Mouse (Mus musculus) brown adipose tissue, adult 24 weeks (tissue): ENCODE measurements around the gene Soga1. TPM values are rescaled to one million over a fixed set of nuclear protein-coding genes. Genes with fewer than 3 reads are reported as not detected.

ENCODE experiments used
- H3K27ac ChIP-seq: fragments of 200-500 bp; replicated peaks from 2 replicates; pipeline ENCODE4 v1.5.1; 2012; ENCODE audit warnings: low read depth, mild to moderate bottlenecking, low read length
- H3K4me1 ChIP-seq: fragments of 200-500 bp; 2 replicates; pipeline ENCODE4 v1.6.1; 2012; ENCODE audit warnings: low read length, mixed read lengths; ENCODE audit not compliant: control insufficient read depth, insufficient read depth, insufficient read length
- H3K4me3 ChIP-seq: fragments of 200-500 bp; 2 replicates; pipeline ENCODE4 v1.5.1; 2012; ENCODE audit warnings: low read depth, mild to moderate bottlenecking, low read length, moderate library complexity; ENCODE audit not compliant: insufficient read depth
- polyA plus RNA-seq: library from polyadenylated mRNA; stranded (reverse); fragments of >200 nt; gene quantifications from 2 replicates; pipeline ENCODE4 v1.2.4, GENCODE M21; 2012; ENCODE audit not compliant: missing spikeins, insufficient read depth, insufficient read length

Soga1 gene
- polyA plus RNA-seq, 1 experiment = 6.0 TPM

- Histone ChIP-seq H3K4me1 (0 out of 2 replicates have a peak, but pooled peaks cover 3% of the 10 kb centered on the region), H3K27ac (no peak overlapping the region), H3K4me3 (no peak overlapping the region)
Observed at GRCm38 (mm10) chr2:157012341-157012740, 66.7 kb downstream of the Soga1 start.

GRCm38 (mm10) chr2:157010634-157011310 lies 68.3 kb downstream of the Soga1 start:
- Histone ChIP-seq H3K27ac (no peak overlapping the region), H3K4me3 (no peak overlapping the region), H3K4me1 (0 out of 2 replicates have a peak, but pooled peaks cover 4% of the 10 kb centered on the region)

- Histone ChIP-seq H3K4me1 (0 out of 2 replicates have a peak, but pooled peaks cover 4% of the 10 kb centered on the region), H3K4me3 (no peak overlapping the region), H3K27ac (no peak overlapping the region)
Observed at GRCm38 (mm10) chr2:157010121-157010520, 68.9 kb downstream of the Soga1 start.

- H3K4me3 ChIP-seq = no peak overlapping the region
- 0 out of 2 replicates have a peak, but pooled peaks cover 4% of the 10 kb centered on the region for H3K4me1 ChIP-seq
- no peak overlapping the region for H3K27ac ChIP-seq
Observed at GRCm38 (mm10) chr2:157008509-157008908, 70.5 kb downstream of the Soga1 start.

- H3K4me1 ChIP-seq = 0 out of 2 replicates have a peak, but pooled peaks cover 4% of the 10 kb centered on the region
- 0 out of 2 replicates have a peak overlapping the region, but pooled peaks have one; percentile 17 for H3K27ac ChIP-seq
- H3K4me3 ChIP-seq = peak overlapping the region; percentile 67
Observed at GRCm38 (mm10) chr2:157007234-157007596, 71.8 kb downstream of the Soga1 start.

GRCm38 (mm10) chr2:157006511-157007233 lies 72.4 kb downstream of the Soga1 start, which contains the start of gene Dsn1:
Gene Dsn1, minus strand, starts transcription at chr2:157007154.
- Histone ChIP-seq H3K4me3 (peak within 1 kb of the TSS; percentile 67), H3K4me1 (0 out of 2 replicates have a peak, but pooled peaks cover 4% of the 10 kb centered on the region), H3K27ac (0 out of 2 replicates have a peak within 1 kb of the TSS, but pooled peaks have one; percentile 17)

GRCm38 (mm10) chr2:157002321-157002720 lies 76.7 kb downstream of the Soga1 start:
- Histone ChIP-seq H3K4me1 (0 out of 2 replicates have a peak, but pooled peaks cover 1% of the 10 kb centered on the region), H3K4me3 (no peak overlapping the region), H3K27ac (no peak overlapping the region)

- H3K4me1 ChIP-seq = no peaks in the 10 kb centered on the region
- no peak overlapping the region for H3K27ac ChIP-seq
- no peak overlapping the region for H3K4me3 ChIP-seq
Observed at GRCm38 (mm10) chr2:156998263-156998662, 80.8 kb downstream of the Soga1 start.

- Histone ChIP-seq H3K27ac (no peak overlapping the region), H3K4me1 (no peaks in the 10 kb centered on the region), H3K4me3 (no peak overlapping the region)
Observed at GRCm38 (mm10) chr2:156996576-156996975, 82.5 kb downstream of the Soga1 start.

GRCm38 (mm10) chr2:156991470-156992319 lies 87.4 kb downstream of the Soga1 start, which contains the start of gene Ndrg3:
Gene Ndrg3, minus strand, starts transcription at chr2:156992056.
- Histone ChIP-seq H3K27ac (peak within 1 kb of the TSS; percentile 28), H3K4me1 (no peaks in the 10 kb centered on the region), H3K4me3 (peak within 1 kb of the TSS; percentile 86)

- Histone ChIP-seq H3K4me3 (peak overlapping the region; percentile 86), H3K4me1 (no peaks in the 10 kb centered on the region), H3K27ac (peak overlapping the region; percentile 28)
Observed at GRCm38 (mm10) chr2:156990727-156991431, 88.2 kb downstream of the Soga1 start.

- no peak overlapping the region for H3K4me3 ChIP-seq
Observed at GRCm38 (mm10) chr2:156987316-156987715, 91.7 kb downstream of the Soga1 start.

GRCm38 (mm10) chr2:156982864-156983263 lies 96.2 kb downstream of the Soga1 start:
- Histone ChIP-seq H3K4me1 (peaks cover 6% of the 10 kb centered on the region; the same call in 1 of the 2 replicates), H3K27ac (peak overlapping the region; percentile 58), H3K4me3 (no peak overlapping the region)

More at GRCm38 (mm10) chr2:156987316-156987715, 91.7 kb downstream of the Soga1 start:
- no peak overlapping the region for H3K27ac ChIP-seq
- H3K4me1 ChIP-seq = peaks cover 6% of the 10 kb centered on the region; the same call in 1 of the 2 replicates

- Histone ChIP-seq H3K27ac (0 out of 2 replicates have a peak overlapping the region, but pooled peaks have one; percentile 26), H3K4me1 (peaks cover 9% of the 10 kb centered on the region), H3K4me3 (no peak overlapping the region)
Observed at GRCm38 (mm10) chr2:156981291-156981690, 97.8 kb downstream of the Soga1 start.
